Mouse (Mus musculus) urinary bladder, adult 2 months (tissue): ENCODE measurements around the gene Serpina10. TPM values are rescaled to one million over a fixed set of nuclear protein-coding genes. Genes with fewer than 3 reads are reported as not detected.
"Not testable (repeated sequence)": the region's sequence is repeated elsewhere in the genome, so short reads cannot be mapped to it uniquely, and the experiment has no call there.

ENCODE experiments used
- DNase-seq: peaks from one replicate; pipeline ENCODE4 v3.0.0; 2022; ENCODE audit warnings: low spot score
- polyA plus RNA-seq: library from polyadenylated mRNA; depleted of rRNA; stranded (reverse); fragments of >200 nt; gene quantifications from 2 replicates; pipeline ENCODE4 v1.2.3, GENCODE M21; 2012; rRNA removed

Gene Serpina10
- polyA plus RNA-seq, 1 experiment = not detected

GRCm38 (mm10) chr12:103615141-103615540 lies 16.1 kb downstream of the Serpina10 start:
- DNase-seq = no peak

DNA sequence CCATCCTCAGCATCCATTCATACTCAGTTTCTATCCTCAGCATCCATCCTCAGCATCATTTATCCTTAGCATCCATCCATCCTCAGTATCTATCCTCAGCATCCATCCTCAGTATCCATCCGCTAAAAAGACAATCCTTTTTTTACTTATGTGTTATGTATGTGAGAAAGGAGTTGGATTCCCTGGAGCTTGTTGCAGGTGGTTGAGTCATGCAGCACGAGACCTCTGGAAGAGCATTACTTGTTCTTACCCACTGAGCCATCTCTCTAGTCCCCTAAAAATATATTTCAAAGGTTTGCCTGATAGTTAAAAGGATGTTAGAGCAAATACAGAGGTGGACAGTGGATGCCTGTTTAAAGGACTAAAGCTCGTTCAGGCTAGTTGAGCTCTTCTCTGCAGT lies 29.4 kb downstream of the Serpina10 start:
- DNase-seq = no peak

- no peak for DNase-seq
These were observed 30.9 kb downstream of the Serpina10 start for GRCm38 (mm10) chr12:103600364-103600763.

DNA sequence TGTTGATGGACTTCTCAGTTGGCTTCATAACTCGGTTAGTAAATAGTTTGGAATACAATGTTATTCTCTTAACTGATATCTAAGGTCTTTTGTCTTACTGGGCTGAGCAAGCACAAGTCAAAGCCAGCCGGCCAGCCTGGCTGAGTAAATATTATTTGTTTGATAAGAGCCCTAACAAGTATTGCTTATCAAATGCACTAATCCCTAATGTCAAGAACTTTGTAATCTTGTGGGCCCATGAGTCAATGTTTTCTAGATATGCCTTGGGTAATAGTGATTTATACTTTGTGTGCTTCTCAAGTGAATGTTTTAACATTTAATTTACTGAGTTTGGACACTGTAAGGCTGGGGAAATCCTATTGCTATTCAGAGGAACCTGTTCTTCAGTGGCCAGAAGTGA lies 32.8 kb downstream of the Serpina10 start:
- DNase-seq = no peak

DNA sequence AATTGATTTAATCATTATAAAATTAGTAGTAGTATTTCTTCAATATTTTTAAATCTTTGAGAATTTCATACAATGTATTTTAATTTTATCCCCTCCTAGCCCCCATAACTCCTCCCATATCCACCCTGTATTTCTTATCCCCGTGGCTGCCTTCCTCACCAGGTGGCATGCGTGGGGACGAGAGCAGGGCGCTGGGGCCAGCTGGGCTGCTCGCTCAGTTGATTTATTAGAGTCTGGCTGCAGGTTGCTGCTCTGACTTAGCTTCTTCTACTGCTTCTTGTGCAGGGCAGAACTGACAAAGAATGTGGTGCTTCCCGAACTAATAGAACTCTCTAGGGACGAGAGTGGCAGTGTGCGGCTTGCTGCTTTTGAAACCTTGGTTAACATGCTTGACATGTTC lies 47.5 kb downstream of the Serpina10 start:
- DNase-seq = no peak

- DNase-seq = not testable (repeated sequence)
These were observed 53.1 kb downstream of the Serpina10 start for GRCm38 (mm10) chr12:103578148-103578547.

DNA sequence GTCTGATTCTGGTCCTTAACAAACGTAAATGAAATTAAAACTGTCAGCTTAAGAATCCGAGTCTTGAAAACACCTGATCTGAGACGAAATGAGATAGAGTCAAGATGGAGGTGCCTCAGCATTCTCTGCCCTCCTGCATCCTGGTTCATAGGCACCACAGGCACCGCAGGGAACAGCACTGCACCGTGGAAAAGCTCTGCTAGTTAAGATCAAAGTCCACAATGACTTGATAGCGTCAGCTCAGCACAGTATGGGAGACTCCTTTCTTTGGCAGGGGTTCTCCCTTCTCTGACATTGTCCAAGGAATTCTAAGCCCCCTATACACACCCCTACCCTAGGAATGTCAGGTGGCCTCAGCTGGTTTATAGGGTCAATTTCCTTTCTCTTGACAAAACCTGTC lies 61.6 kb downstream of the Serpina10 start:
- DNase-seq = no peak

- no peak for DNase-seq
These were observed 64.1 kb downstream of the Serpina10 start for GRCm38 (mm10) chr12:103567129-103567528.

GRCm38 (mm10) chr12:103565151-103565550 lies 66.1 kb downstream of the Serpina10 start:
- DNase-seq = no peak

Other genes starting within 250 kb of the Serpina10 start
- gene Otub2, start 242.8 kb downstream of the Serpina10 start, polyA plus RNA-seq = 10.8 and 12.5 TPM in 2 replicates
- 0.49 and 0.59 TPM in 2 replicates for gene 9330161L09Rik, start 223.6 kb downstream of the Serpina10 start, polyA plus RNA-seq
- gene Ddx24, start 205.6 kb downstream of the Serpina10 start, polyA plus RNA-seq = 59.5 and 69.6 TPM in 2 replicates
- gene Ifi27, start 197.2 kb downstream of the Serpina10 start, polyA plus RNA-seq = 201 and 267 TPM in 2 replicates
- 417 and 461 TPM in 2 replicates for gene Ifi27l2a, start 187.8 kb downstream of the Serpina10 start, polyA plus RNA-seq
- 0.57 and 0.78 TPM in 2 replicates for gene Ifi27l2b, start 174.2 kb downstream of the Serpina10 start, polyA plus RNA-seq
- gene Ppp4r4, start 99.2 kb downstream of the Serpina10 start, polyA plus RNA-seq = 2.9 and 3.8 TPM in 2 replicates
- gene Serpina6, start 25.8 kb upstream of the Serpina10 start, polyA plus RNA-seq = not detected in 2 replicates
- gene Serpina16, start 44.7 kb upstream of the Serpina10 start, polyA plus RNA-seq = not detected in 2 replicates
- gene Serpina1f, start 64.1 kb upstream of the Serpina10 start, polyA plus RNA-seq = not detected in 2 replicates
- not detected in 2 replicates for gene Serpina1d, start 142.1 kb upstream of the Serpina10 start, polyA plus RNA-seq
- gene Serpina1b, start 198.9 kb upstream of the Serpina10 start, polyA plus RNA-seq = 0.18 TPM in 1 of 2 replicates, not detected in the other
- gene Serpina1a, start 232.1 kb upstream of the Serpina10 start, polyA plus RNA-seq = 0.28 TPM in 1 of 2 replicates, not detected in the other